Mouse (Mus musculus) forebrain, embryonic 13.5 days (tissue): ENCODE data around the gene Tbc1d25. TPM values are rescaled to one million over a fixed set of nuclear protein-coding genes. Genes with fewer than 3 reads are reported as not detected.

Source experiments
- ATAC-seq: fragments of 200-750 bp; cut with Nextera tagmentation; 2 replicates; pipeline ENCODE4 v1.8.0; 2017
- H3K27ac ChIP-seq: fragments of 300-500 bp; sonication (generic); 2 replicates; pipeline ENCODE4 v1.5.1; 2015; ENCODE audit warnings: inconsistent platforms, mild to moderate bottlenecking, moderate library complexity
- H3K27me3 ChIP-seq: fragments of 300-500 bp; sonication (generic); 2 replicates; pipeline ENCODE4 v1.6.1; 2015; ENCODE audit warnings: mild to moderate bottlenecking, inconsistent platforms
- H3K36me3 ChIP-seq: fragments of 300-500 bp; sonication (generic); 2 replicates; pipeline ENCODE4 v1.6.1; 2015; ENCODE audit warnings: mild to moderate bottlenecking, inconsistent platforms; ENCODE audit not compliant: poor library complexity, severe bottlenecking
- H3K4me1 ChIP-seq: fragments of 300-500 bp; sonication (generic); 2 replicates; pipeline ENCODE4 v1.6.1; 2015; ENCODE audit warnings: inconsistent platforms
- H3K4me2 ChIP-seq: fragments of 300-500 bp; sonication (generic); 2 replicates; pipeline ENCODE4 v1.6.1; 2015; ENCODE audit warnings: inconsistent platforms, mild to moderate bottlenecking, moderate library complexity
- H3K4me3 ChIP-seq: fragments of 300-500 bp; sonication (generic); 2 replicates; pipeline ENCODE4 v1.5.1; 2015; ENCODE audit warnings: mild to moderate bottlenecking, inconsistent platforms
- H3K9ac ChIP-seq: fragments of 300-500 bp; sonication (generic); 2 replicates; pipeline ENCODE4 v1.6.1; 2015; ENCODE audit warnings: mild to moderate bottlenecking, inconsistent platforms
- H3K9me3 ChIP-seq: fragments of 300-500 bp; sonication (generic); replicated peaks from 2 replicates; pipeline ENCODE4 v1.6.1; 2016; ENCODE audit warnings: inconsistent platforms
- WGBS: fragments of 180-500 bp; shearing (Covaris S2); methylation state at CpG from one replicate; pipeline ENCODE4 v1.1.7; 2015; 5-methylcytosine and 5-hydroxymethylcytosine counted together
- polyA plus RNA-seq: library from polyadenylated mRNA; unstranded; fragments of >200 nt; fragmentation: Nextera tagmentation; extraction: Ambion mirVana; gene quantifications from 2 replicates; pipeline ENCODE4 v1.2.1, GENCODE M21; 2015

Gene Tbc1d25
- polyA plus RNA-seq, 1 experiment from 2014 or later, result 14.2 TPM

DNA sequence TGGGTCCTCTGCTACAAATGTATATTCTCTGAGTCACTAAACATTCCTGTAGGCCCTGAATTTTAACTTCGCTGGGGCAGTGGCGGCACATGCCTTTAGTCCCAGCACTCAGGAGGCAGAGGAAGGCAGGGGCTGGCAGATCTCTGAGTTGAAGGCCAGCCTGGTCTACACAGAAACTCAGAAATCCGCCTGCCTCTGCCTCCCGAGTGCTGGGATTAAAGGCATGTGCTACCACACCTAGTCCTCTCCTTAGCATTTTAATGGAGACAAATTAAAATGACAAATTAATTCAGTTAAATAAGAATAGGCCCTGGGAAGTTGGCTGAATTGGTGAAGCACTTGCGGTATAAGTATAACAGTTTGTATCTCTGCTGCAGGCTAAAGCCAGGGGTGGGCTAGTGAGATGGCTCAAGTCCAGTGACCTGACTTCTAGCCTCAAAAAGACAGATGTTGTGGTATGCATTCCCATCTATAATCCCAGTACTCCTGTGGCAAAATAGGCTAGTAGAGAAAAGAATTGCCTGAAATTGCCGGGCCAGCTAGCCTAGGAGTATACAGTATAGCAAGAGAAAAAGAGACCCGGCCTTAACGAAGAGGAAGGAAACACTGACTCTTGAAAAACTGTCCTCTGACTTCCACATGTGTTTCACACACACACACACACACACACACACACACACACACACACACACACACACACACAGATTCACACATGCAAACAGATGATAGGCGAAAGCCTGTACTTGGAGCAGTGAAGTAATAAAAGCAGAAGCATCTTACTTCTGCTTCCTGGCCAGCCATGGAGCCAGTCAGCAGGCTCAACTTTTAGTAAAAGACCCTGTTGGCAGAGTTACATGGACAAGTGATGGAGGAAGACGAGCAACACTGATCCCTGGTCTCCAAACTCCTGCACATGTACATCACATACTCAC, 8.0 kb downstream of the Tbc1d25 start:
- Histone ChIP-seq H3K4me3 (no peak overlapping the region), H3K4me1 (no peaks in the 10 kb centered on the region), H3K4me2 (no peak overlapping the region), H3K27ac (no peak overlapping the region), H3K9me3 (no peaks in the 10 kb centered on the region), H3K9ac (no peak overlapping the region), H3K27me3 (no peaks in the 10 kb centered on the region), H3K36me3 (peaks cover 12% of the 10 kb centered on the region; the same call in 1 of the 2 replicates)
- 85% methylated on average over 10 of the region's 10 CpGs for WGBS
- ATAC-seq, result no peak

DNA sequence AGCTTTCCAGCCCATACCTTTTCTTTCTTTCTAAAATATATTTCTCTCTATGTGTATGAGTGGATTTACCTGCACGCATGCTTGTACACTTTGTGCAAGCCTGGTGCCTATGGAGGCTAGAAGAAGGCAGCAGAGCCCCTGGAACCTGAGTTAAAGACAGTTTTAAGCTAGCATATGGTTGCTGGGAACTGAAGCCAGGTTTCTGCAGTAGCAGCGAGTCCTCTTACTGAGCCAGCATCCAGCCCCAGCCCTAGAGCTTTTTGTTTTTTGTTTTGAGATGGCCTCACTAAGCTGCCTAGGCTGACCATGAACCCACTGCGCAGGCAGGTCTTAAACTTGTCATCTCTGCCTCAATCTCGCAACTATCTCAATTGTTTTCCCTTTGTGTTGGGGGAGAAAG, 11.5 kb downstream of the Tbc1d25 start:
- Histone ChIP-seq H3K36me3 (peaks cover 2% of the 10 kb centered on the region; the same call in 1 of the 2 replicates), H3K4me3 (no peak overlapping the region), H3K4me1 (no peaks in the 10 kb centered on the region), H3K27ac (no peak overlapping the region), H3K4me2 (no peak overlapping the region), H3K9me3 (no peaks in the 10 kb centered on the region), H3K9ac (no peak overlapping the region), H3K27me3 (no peaks in the 10 kb centered on the region)
- no peak for ATAC-seq
- WGBS, result 84% methylated on average over 4 of the region's 4 CpGs

DNA sequence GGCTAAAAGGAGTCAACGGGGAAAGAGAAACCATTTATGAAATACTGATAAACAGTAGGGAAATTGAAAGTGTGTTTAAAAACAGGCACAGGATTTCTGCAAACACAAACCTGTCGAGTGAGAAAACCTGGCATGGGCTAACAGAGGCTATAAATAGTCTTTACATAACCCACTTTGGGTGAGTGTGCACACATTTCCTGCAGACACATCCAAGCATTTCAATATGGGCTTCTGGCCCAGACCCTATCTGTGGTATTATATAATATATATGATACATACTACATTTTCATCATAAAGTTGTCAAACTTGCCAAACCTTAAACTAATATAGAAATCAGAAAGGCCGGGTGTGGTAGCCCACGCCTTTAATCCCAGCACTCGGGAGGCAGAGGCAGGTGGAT, 12.9 kb downstream of the Tbc1d25 start:
- no peak overlapping the region for H3K9ac ChIP-seq
- no peak for ATAC-seq
- H3K4me1 ChIP-seq, result no peaks in the 10 kb centered on the region
- H3K27ac ChIP-seq, result no peak overlapping the region
- no peak overlapping the region for H3K4me2 ChIP-seq
- no peaks in the 10 kb centered on the region for H3K27me3 ChIP-seq
- no peak overlapping the region for H3K4me3 ChIP-seq
- H3K36me3 ChIP-seq, result peaks cover 8% of the 10 kb centered on the region; the same call in 1 of the 2 replicates
- no peaks in the 10 kb centered on the region for H3K9me3 ChIP-seq
- 93% methylated on average over 5 of the region's 5 CpGs for WGBS

DNA sequence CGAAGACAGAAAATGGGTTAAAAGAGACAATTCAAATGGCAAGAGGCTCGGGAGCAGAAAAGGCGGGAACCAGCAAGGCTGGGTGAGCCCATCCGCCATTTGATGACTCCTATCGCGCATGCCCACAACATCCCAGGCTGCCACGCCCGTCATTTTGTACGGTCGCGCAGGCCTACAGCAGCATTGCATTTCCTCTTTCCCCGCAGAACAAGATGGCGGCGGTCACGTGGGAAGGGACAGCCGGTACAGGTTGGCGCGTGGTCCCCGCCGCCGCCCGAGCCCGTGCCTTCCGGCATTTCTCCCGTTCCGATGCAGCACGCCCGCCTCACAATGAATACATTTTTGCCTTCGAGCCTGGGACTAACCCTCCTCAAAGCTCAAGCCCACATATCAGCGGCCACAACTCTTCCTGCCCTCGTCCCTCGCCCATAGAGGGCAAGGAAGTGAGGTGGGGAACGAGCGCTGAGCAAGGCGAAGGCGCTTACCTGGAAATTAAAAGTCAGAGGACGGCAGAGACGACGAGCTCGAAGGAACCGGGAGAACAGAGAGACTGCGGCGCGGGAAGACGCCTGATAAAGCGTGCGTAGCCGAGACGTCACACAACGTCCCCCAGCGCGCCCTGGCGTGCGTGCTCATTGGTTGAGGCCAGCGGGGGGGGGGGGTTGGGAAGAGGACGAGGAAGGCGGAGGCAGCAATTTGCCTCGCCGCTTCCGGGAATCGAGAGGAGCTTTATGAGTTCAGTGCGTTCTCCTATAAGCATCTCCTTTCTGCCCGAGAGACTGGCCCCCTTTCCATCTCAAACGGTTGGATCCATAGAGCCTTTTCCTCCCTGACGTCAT, 30.6 kb downstream of the Tbc1d25 start, which contains the start of gene Rbm3:
TSS of gene Rbm3 (minus strand) at position 728 of the 839 bp plus-strand sequence.
- 16% methylated on average over 64 of the region's 65 CpGs for WGBS
- H3K27me3 ChIP-seq, result no peaks in the 10 kb centered on the region
- H3K4me3 ChIP-seq, result peak within 1 kb of the TSS; percentile 59
- peak within 1 kb of the TSS; percentile 83 for H3K9ac ChIP-seq
- H3K36me3 ChIP-seq, result peaks cover 31% of the 10 kb centered on the region
- peak; percentile 96 for ATAC-seq
- peak within 1 kb of the TSS; percentile 97 for H3K27ac ChIP-seq
- no peaks in the 10 kb centered on the region for H3K9me3 ChIP-seq
- H3K4me2 ChIP-seq, result peak within 1 kb of the TSS; percentile 86
- H3K4me1 ChIP-seq, result peaks cover 17% of the 10 kb centered on the region

DNA sequence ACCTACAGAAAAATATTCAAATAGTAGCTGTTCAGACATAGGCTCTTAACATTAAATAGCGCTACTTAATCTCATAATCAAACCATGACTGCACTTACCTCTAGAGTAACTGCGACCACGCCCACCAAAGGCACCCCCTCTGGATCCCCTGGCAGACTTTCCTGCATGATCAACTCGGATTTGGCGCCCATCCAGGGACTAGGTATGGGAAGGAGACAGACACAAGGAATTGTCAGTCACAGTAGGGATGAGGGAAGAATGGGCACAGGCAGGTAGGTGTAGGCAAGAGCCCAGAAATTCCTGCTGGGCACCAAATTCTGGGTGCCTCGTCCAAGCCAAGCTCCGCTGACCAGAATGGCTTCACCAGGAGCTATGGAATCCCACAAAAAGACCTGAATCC, 32.2 kb downstream of the Tbc1d25 start:
- ATAC-seq, result no peak
- Histone ChIP-seq H3K9ac (peak overlapping the region; percentile 83), H3K9me3 (no peaks in the 10 kb centered on the region), H3K4me2 (peak overlapping the region; percentile 86), H3K4me3 (peak overlapping the region; percentile 59), H3K27ac (no peak overlapping the region), H3K27me3 (no peaks in the 10 kb centered on the region), H3K36me3 (peaks cover 38% of the 10 kb centered on the region), H3K4me1 (peaks cover 17% of the 10 kb centered on the region)
- 74% methylated on average over 7 of the region's 7 CpGs for WGBS

DNA sequence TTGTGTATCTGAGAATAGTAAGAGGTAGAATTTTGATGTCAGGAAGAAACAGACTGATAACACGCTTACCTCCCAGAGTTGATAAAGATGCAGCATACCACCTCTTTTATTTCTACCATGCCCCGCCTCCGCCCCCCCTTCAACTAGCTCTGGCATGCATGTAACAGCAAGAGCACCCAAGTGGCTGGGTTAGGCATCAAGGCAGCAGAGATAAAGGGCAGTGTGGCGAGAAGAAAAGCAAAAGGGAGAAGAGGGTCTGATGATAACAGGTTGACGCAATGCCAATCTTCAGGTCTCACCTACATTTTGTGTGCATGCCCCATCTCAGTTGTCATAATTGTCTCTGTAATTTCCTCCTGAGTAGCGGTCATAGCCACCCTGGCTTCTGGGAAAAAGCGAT, 33.0 kb downstream of the Tbc1d25 start:
- H3K9me3 ChIP-seq, result no peaks in the 10 kb centered on the region
- H3K4me2 ChIP-seq, result no peak overlapping the region; the same call in 1 of the 2 replicates
- H3K36me3 ChIP-seq, result peaks cover 38% of the 10 kb centered on the region
- peaks cover 17% of the 10 kb centered on the region for H3K4me1 ChIP-seq
- H3K27ac ChIP-seq, result no peak overlapping the region
- no peak overlapping the region for H3K9ac ChIP-seq
- no peaks in the 10 kb centered on the region for H3K27me3 ChIP-seq
- H3K4me3 ChIP-seq, result no peak overlapping the region
- 86% methylated on average over 7 of the region's 7 CpGs for WGBS
- ATAC-seq, result no peak

DNA sequence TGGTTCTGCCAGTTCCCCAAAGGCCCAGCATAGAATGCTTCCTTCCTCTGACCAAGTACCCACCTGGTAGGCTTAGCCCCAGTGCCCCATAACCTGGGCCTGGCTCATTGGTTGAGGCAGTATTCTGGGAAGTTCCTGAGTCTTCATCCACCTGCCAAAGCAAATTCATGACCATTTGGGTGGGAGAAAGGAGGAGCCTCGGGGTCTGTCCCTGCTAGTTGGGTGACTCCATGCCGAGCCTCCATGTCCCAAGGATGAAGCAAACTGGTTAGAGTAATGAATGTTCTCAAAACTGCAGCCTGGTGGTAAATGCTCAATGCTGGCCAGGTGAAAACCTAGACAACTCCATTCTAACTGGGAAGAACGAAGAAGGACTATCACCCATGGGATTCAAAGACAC, 34.9 kb downstream of the Tbc1d25 start:
- Histone ChIP-seq H3K9ac (no peak overlapping the region), H3K4me1 (peaks cover 17% of the 10 kb centered on the region), H3K9me3 (no peaks in the 10 kb centered on the region), H3K36me3 (peaks cover 38% of the 10 kb centered on the region), H3K27ac (no peak overlapping the region), H3K27me3 (no peaks in the 10 kb centered on the region), H3K4me3 (no peak overlapping the region), H3K4me2 (no peak overlapping the region)
- ATAC-seq, result no peak
- 73% methylated on average over 3 of the region's 3 CpGs for WGBS

DNA sequence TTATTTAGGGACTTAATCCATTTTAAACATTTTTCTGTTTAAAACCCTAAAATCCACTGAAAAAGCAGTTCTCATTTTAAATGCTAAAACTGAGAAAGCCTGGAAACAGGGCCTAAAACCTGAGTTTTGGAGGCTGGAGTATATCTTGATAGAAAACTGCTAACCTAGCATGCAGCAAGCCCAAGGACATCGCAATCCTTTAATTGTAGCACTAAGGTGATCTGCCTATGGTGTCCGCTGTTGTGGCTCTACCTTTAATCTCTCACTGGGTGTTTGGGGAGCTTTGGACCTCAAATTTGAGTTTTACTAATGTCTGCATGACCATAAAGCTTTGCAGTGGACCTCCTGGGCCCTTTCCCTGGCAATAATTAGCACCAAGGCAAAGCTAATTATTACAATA, 35.5 kb downstream of the Tbc1d25 start:
- no peak for ATAC-seq
- WGBS, result 85% methylated on average over 2 of the region's 2 CpGs
- no peak overlapping the region for H3K9ac ChIP-seq
- H3K4me3 ChIP-seq, result no peak overlapping the region
- no peaks in the 10 kb centered on the region for H3K27me3 ChIP-seq
- H3K36me3 ChIP-seq, result peaks cover 38% of the 10 kb centered on the region
- peaks cover 17% of the 10 kb centered on the region for H3K4me1 ChIP-seq
- H3K4me2 ChIP-seq, result no peak overlapping the region
- no peak overlapping the region for H3K27ac ChIP-seq
- H3K9me3 ChIP-seq, result no peaks in the 10 kb centered on the region

DNA sequence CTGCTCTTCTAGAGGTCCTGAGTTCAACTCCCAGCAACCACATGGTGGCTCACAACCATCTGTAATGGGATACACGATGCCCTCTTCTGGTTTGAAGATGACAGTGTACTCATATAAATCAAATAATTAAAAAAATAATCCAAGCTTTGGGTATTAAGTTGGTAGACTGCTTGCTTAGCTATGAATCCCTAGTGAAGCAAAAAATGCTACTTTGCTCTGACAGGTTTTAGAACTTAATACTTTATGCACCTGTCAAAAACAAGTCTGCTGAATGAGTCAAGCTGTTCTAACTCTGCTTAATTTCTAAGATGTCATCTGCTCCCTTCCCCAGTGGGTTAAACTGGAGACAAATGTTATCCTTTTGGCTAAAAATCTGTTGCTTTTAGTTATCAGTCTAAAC, 36.5 kb downstream of the Tbc1d25 start:
- H3K9me3 ChIP-seq, result no peaks in the 10 kb centered on the region
- no peak overlapping the region for H3K9ac ChIP-seq
- H3K27me3 ChIP-seq, result no peaks in the 10 kb centered on the region
- H3K4me1 ChIP-seq, result peaks cover 16% of the 10 kb centered on the region
- WGBS, result 48% methylated on average over 1 of the region's 1 CpGs
- H3K27ac ChIP-seq, result no peak overlapping the region
- no peak overlapping the region for H3K4me2 ChIP-seq
- H3K4me3 ChIP-seq, result no peak overlapping the region
- ATAC-seq, result no peak
- H3K36me3 ChIP-seq, result peaks cover 37% of the 10 kb centered on the region

DNA sequence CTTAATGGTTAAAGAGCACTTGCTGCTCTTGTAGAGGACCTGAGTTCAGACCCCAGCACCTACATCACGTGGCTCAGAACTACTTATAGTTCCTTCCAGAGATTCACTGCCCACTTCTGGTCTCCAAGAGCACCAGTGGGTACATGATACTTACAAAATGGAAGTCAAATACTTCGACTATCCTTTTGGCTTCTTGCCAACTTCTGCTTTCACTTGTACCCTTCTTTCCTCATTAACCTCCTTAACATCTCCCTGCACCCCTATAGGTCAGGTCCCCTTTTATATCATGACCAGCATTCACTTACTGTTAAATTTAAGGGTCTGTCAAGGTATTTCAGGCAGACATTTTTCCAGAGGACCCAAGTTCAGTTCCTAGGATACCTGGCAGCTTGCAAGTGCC, 40.1 kb downstream of the Tbc1d25 start:
- Histone ChIP-seq H3K4me2 (no peak overlapping the region), H3K4me1 (peaks cover 3% of the 10 kb centered on the region; the same call in 1 of the 2 replicates), H3K36me3 (peaks cover 12% of the 10 kb centered on the region; the same call in 1 of the 2 replicates), H3K4me3 (no peak overlapping the region), H3K27me3 (no peaks in the 10 kb centered on the region), H3K9me3 (no peaks in the 10 kb centered on the region), H3K9ac (no peak overlapping the region), H3K27ac (no peak overlapping the region)
- WGBS, result 33% methylated on average over 2 of the region's 2 CpGs
- ATAC-seq, result no peak

DNA sequence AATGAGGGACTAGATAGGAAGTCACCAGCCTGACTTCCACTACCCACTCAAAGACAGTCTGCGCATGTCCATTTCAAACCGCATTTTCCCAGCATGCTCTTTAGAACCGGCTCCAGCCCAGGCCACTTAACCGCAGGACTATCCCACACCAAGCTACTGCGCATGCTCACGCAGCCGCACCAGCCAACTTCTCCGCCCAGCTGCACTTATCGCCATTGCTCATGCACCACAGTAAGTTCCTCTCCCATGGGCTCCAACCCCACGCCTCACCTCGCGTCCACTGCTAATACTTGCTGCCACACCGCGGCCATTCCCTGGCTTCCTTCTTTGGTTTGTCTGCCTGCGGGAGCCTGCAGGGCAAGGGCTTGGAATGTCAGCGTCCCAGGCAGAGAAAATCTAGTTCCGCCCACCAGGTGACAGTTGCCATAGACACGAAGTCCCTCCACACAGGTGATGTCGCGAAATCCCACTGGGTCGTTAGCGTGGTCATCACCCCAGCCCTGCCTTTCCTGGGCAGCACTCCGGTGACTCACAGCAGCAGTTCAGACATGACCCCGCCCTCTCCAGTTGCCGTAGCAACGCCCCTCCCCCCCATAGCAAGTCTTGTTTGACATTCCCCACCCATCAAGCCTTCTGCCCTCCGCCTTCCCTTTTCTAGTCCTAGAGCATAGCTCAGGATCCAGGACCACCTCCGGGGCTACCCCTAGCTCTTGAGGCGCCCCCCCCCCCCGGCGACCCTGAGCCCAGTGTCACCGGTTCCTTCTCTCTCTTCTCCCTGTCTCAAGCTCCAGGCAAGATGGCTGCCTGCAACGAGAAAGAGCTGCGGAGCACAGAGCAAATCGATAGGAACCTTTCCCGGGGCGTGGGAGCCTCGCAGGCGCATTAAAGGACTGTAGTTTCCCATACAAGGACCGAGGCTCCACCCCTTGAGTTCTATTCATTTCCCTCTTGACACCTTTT, 43.7 kb downstream of the Tbc1d25 start, which contains the start of gene Wdr13:
TSS of gene Wdr13 (minus strand) at position 876 of the 960 bp plus-strand sequence.
- Histone ChIP-seq H3K36me3 (peaks cover 26% of the 10 kb centered on the region), H3K4me2 (peak within 1 kb of the TSS; percentile 61), H3K27ac (peak within 1 kb of the TSS; percentile 91), H3K27me3 (no peaks in the 10 kb centered on the region), H3K9me3 (no peaks in the 10 kb centered on the region), H3K4me3 (peak within 1 kb of the TSS; percentile 53), H3K9ac (peak within 1 kb of the TSS; percentile 58), H3K4me1 (0 out of 2 replicates have a peak, but pooled peaks cover 3% of the 10 kb centered on the region)
- 15% methylated on average over 39 of the region's 40 CpGs for WGBS
- ATAC-seq, result peak; percentile 85
